Mouse (Mus musculus) hindbrain, embryonic 10.5 days (tissue): ENCODE measurements at regions not wholly inside any gene's neighbourhood (a gene's known extent, or its start where the extent isn't known, plus 50 kb on each side); places are given as distances from the start of the nearest gene placed in this dataset.
A peak's percentile ranks its signal among the peaks of the same experiment; 100 is the strongest.

Source experiments
- DNase-seq: peaks from one replicate; pipeline ENCODE4 v3.0.0-alpha.2; 2017; ENCODE audit warnings: low spot score
- H3K27ac ChIP-seq: fragments of 300-500 bp; sonication (generic); 2 replicates; pipeline ENCODE4 v1.5.1; 2016; ENCODE audit warnings: mild to moderate bottlenecking, moderate library complexity
- H3K27me3 ChIP-seq: fragments of 300-500 bp; sonication (generic); 2 replicates; pipeline ENCODE4 v1.6.1; 2016; ENCODE audit warnings: mild to moderate bottlenecking; ENCODE audit not compliant: poor library complexity, insufficient read depth, severe bottlenecking
- H3K36me3 ChIP-seq: fragments of 300-500 bp; sonication (generic); 2 replicates; pipeline ENCODE4 v1.6.1; 2016; ENCODE audit warnings: mild to moderate bottlenecking, moderate library complexity
- H3K4me1 ChIP-seq: fragments of 300-500 bp; sonication (generic); replicated peaks from 2 replicates; pipeline ENCODE4 v1.6.1; 2016; ENCODE audit warnings: mild to moderate bottlenecking
- H3K4me3 ChIP-seq: fragments of 300-500 bp; sonication (generic); 2 replicates; pipeline ENCODE4 v1.5.1; 2016; ENCODE audit warnings: mild to moderate bottlenecking, moderate library complexity
- H3K9me3 ChIP-seq: fragments of 300-500 bp; sonication (generic); 2 replicates; pipeline ENCODE4 v1.6.1; 2016; ENCODE audit warnings: mild to moderate bottlenecking, moderate library complexity
- WGBS: fragments of 180-500 bp; shearing (Covaris S2); methylation state at CpG from one replicate; pipeline ENCODE4 v1.1.7; 2016; 5-methylcytosine and 5-hydroxymethylcytosine counted together

DNA sequence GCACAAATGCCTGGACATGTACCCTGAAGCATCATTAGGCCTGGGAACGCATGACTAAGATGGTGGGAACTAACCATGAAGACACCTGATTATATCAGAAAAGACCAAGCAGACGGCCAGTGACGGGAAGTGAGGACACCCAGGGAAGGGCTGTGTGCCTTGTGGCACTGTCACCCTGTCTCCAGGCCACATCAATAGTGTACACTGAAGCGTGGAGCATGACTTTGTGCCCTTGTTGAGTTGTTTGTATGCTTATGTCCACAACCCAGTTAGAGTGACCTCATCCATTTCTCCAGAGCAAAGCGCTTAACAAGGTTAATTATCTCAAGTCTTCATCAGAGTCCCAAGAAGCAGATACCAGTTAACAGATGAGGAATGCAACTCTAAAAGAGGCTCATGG, 96.8 kb upstream of the Cdkn3 start:
- no peak overlapping the region for H3K4me3 ChIP-seq
- no peaks in the 10 kb centered on the region for H3K36me3 ChIP-seq
- peaks cover 67% of the 10 kb centered on the region for H3K27me3 ChIP-seq
- H3K9me3 ChIP-seq = no peaks in the 10 kb centered on the region
- H3K27ac ChIP-seq = no peak overlapping the region
- no peak for DNase-seq
- H3K4me1 ChIP-seq = peaks cover 23% of the 10 kb centered on the region
- WGBS = 77% methylated on average over 5 of the region's 5 CpGs

DNA sequence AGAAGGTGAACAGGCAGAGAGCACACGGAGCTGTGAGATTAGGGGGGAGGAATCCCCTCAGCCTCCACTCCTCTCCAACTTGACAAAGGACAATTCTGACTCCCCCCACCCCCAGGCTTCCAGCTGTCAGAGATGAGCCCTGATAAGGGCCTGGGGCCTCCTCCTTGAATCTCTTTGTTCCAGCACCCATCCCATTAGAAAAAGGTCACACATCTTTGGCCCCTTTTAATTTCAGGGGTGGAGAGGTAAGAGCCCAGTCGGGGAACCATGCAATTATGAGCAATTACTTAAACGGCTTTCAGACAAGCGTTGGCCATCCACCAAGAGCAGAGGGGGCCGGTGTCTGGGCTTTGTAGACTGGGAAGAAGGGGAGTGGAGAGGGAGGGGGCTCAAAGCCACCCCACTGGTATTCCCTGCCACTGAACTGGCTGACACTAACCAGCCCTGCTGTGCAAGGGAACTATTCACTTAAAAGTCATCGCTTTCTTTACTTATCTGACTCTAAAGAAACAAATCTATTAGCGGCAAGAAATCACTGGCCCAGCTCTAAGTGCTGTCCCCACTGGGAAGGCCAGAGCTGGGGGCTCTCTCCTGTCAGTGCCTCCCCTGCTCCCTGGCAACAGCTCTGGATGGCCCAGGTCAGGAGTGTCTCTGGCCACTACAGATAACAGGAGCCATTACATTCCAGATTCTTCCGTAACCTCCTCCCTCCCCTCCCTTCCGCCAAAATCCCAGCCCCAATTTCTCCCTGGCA, 98.4 kb upstream of the Cdkn3 start:
- H3K4me3 ChIP-seq = 0 out of 2 replicates have a peak overlapping the region, but pooled peaks have one; percentile 3
- peak overlapping the region; percentile 0; the same call in 1 of the 2 replicates for H3K27ac ChIP-seq
- WGBS = 4% methylated on average over 9 of the region's 9 CpGs
- DNase-seq = peak; percentile 30
- H3K27me3 ChIP-seq = peaks cover 66% of the 10 kb centered on the region
- H3K9me3 ChIP-seq = no peaks in the 10 kb centered on the region
- H3K36me3 ChIP-seq = no peaks in the 10 kb centered on the region
- H3K4me1 ChIP-seq = peaks cover 23% of the 10 kb centered on the region

DNA sequence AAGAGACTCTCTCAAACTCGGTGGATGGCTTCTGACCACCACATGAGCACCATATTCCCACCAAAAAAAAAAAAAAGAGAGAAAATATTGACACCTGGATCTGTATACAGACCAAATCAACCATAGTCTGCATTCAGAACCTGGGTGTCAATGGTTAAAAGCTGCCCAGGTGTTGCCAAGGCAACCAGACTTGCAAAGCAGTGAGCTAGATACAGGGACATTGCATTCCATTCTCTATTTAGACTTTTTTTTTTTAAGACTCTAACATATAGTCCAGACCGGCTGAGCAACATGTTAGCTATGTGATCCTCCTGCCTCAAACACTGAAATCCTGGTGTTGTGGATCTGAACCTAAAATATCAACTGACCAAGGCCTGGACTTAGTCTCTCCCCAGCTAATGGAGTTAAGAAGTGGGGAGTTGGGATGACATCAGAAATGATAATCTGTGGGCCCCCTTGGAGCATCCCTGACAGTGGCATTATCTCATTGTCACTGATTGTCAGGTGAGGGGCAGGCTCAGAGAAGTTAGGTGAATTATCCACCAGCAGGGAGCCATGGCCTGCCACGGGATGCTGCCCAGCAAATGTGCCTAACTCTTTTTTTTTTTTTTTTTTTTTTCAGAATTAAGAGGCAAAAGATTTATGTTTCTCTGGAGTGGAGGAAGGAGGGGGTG, 99.1 kb upstream of the Cdkn3 start:
- no peak for DNase-seq
- Histone ChIP-seq H3K4me1 (peaks cover 23% of the 10 kb centered on the region), H3K27me3 (peaks cover 70% of the 10 kb centered on the region)

DNA sequence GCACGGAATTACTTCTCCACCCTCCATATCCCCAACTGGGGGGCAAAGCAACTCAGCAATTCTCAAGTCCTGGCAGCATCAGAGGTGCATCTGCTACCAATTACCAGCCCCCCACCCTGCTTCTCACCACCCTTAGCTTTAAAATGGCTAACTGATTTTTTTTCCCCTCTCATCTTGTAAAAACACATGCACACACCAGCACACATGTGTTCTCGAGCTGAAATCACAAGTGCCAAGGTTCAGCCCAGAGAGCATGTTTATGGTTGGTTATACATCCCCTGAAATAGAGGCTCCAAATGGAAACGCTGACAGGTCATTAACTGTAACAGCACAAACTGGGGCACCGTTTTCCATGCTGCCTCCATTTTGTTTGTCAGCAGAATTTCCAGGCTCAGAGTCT, 101.0 kb upstream of the Cdkn3 start:
- no peaks in the 10 kb centered on the region for H3K9me3 ChIP-seq
- no peak overlapping the region for H3K4me3 ChIP-seq
- H3K27ac ChIP-seq = no peak overlapping the region
- H3K4me1 ChIP-seq = peaks cover 23% of the 10 kb centered on the region
- WGBS = 60% methylated on average over 4 of the region's 4 CpGs
- DNase-seq = no peak
- H3K36me3 ChIP-seq = no peaks in the 10 kb centered on the region
- peaks cover 71% of the 10 kb centered on the region for H3K27me3 ChIP-seq

More for the DNA sequence above, 99.1 kb upstream of the Cdkn3 start:
- Histone ChIP-seq H3K27ac (no peak overlapping the region), H3K36me3 (no peaks in the 10 kb centered on the region), H3K4me3 (no peak overlapping the region), H3K9me3 (no peaks in the 10 kb centered on the region)
- WGBS = 22% methylated on average over 3 of the region's 3 CpGs

DNA sequence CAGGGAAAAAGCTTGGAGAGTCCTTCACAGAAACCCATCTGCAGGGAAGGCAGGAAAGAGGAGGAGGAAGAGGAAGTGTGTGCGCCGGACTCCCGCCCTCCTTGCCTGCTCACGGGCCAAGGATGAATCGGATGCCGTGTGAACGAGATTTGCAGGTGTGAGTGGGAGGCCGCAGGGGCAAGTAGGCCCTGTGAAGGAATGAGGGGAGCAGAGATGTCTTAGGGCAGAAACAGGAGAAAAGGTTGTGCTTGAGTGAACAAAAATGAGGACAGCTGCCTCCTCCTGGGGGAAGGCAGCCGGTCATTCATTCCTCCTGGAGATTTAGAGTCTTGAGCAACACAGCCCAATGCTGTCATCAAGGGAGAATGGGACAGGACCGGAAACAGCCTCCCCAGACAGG, 104.1 kb upstream of the Cdkn3 start:
- peaks cover 2% of the 10 kb centered on the region for H3K4me1 ChIP-seq
- no peak overlapping the region for H3K27ac ChIP-seq
- no peak for DNase-seq
- peaks cover 73% of the 10 kb centered on the region for H3K27me3 ChIP-seq
- no peaks in the 10 kb centered on the region for H3K9me3 ChIP-seq
- H3K36me3 ChIP-seq = no peaks in the 10 kb centered on the region
- WGBS = 78% methylated on average over 10 of the region's 10 CpGs
- H3K4me3 ChIP-seq = no peak overlapping the region

DNA sequence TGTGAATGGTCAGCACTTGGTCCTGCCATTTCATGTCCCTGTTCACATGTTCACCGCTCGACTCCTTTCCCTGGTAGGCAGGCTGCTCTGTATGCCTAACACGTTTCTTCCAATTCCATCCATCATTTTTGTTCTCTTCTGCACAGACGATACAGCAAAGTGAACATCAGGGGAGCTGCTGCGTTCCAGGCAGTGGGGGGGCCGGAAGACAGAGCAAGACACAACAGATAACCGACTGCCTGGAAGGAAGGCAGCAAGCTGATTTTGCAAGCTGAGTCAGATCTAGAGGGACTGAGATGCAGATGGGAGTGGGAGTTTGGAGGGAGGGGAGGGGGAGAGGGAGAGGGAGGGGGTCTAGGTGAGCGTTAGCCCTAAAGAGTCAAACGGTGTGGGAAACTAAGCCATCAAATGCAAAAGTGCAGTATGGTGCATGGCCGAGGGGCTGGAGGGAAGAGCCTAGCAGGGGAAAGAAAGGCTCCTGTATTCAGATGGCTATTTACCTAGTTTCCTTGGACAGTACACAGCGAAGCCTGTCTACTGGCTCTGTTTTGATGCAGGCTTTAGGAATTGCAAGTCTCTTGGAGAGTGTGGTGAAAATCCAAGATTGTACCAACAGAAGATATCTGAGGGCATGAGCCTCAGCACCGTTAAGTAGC, 112.9 kb upstream of the Cdkn3 start:
- Histone ChIP-seq H3K27ac (no peak overlapping the region), H3K4me3 (no peak overlapping the region), H3K36me3 (no peaks in the 10 kb centered on the region), H3K27me3 (peaks cover 55% of the 10 kb centered on the region), H3K4me1 (peaks cover 8% of the 10 kb centered on the region; the same call in 1 of the 2 replicates), H3K9me3 (no peaks in the 10 kb centered on the region)
- no peak for DNase-seq
- WGBS = 69% methylated on average over 12 of the region's 12 CpGs

DNA sequence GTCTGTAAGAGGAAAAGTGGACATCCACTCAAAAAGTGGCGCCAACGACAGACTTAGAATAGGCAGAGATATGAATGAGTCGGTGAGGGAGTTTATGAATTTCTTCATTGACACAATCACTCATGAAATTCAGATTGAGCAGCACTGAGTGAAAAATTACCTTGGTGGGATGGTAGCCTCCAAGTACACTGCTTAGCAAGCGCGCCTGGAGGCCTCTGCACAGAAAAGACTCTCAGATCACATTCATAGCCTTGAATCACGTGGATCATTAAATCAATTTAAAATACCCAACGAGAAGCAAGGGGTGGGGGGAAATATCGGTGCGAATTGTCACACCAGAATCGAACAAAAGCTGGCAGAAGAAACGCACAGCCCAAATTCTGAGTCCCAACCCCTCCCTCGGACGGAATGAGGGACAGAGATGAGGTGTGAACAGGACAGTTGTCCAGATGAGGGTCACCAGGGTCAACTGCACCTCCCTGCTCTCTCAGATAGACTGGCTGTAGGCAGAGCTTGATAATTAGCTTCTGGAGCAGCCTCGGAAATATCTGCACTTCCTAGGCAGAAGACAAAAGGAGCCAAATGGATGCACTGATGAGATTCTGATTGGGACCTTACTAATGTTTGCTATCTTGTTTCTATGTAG, 113.5 kb upstream of the Cdkn3 start:
- Histone ChIP-seq H3K4me3 (no peak overlapping the region), H3K9me3 (no peaks in the 10 kb centered on the region), H3K4me1 (peaks cover 8% of the 10 kb centered on the region; the same call in 1 of the 2 replicates), H3K27me3 (peaks cover 59% of the 10 kb centered on the region), H3K36me3 (no peaks in the 10 kb centered on the region), H3K27ac (no peak overlapping the region)
- 85% methylated on average over 14 of the region's 14 CpGs for WGBS
- DNase-seq = no peak

DNA sequence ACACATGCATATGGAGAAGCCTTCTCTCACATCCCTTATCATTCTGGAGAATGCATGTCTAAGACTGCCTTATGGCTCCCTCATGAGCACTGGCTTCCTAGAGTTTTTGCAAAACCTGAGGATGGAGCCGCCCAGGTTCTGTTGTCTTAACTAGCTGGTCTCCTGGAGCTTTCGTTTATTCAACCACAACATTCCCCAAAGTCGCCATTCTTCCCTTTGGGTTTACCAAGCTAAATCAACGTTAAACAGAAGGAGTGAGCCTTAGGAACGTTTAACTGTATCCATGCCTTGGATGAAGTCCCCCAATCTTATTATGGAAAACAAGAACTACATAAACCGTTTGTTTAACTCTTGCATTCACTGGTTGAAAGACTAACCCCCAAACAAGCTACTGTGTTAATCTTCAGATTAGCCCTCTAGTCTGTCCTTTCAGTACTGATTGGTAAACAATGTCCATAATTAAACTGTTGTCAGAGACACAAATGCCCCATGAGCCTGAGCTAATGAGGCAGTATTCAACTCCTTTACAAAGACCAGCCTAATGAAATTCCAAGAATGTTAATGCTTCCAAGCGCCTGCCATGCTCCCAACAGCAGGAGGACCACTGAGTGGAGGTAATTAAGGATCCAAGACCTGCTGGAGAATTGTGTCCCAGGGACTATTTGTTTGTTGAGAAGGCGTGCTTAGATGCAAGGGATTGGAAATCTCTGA, 121.1 kb upstream of the Cdkn3 start:
- Histone ChIP-seq H3K9me3 (no peaks in the 10 kb centered on the region), H3K27ac (no peak overlapping the region), H3K4me3 (no peak overlapping the region), H3K27me3 (peaks cover 88% of the 10 kb centered on the region), H3K4me1 (peaks cover 19% of the 10 kb centered on the region), H3K36me3 (no peaks in the 10 kb centered on the region)
- 13% methylated on average over 8 of the region's 8 CpGs for WGBS
- no peak for DNase-seq

DNA sequence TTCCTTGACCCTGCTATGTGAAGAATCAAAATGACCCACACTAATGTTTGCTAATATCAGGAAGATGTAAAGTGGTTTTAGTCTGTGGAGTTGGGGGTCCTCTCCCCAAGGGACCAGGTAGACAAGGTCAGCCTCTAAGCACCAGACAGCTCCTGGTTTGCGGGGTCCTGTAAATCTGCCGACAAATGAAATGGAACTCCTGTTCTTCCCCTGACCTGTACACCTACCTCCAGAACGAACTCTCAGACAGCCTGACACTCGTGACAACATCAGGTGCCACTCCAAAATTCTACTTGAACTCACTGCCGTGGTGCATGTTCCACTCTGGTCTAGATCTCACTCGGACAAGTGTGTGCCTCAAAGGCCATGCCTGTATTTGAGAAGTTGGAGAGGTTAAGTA, 121.8 kb upstream of the Cdkn3 start:
- WGBS = 85% methylated on average over 6 of the region's 6 CpGs
- no peak for DNase-seq
- peaks cover 19% of the 10 kb centered on the region for H3K4me1 ChIP-seq
- no peak overlapping the region for H3K27ac ChIP-seq
- no peaks in the 10 kb centered on the region for H3K9me3 ChIP-seq
- H3K4me3 ChIP-seq = no peak overlapping the region
- H3K36me3 ChIP-seq = no peaks in the 10 kb centered on the region
- H3K27me3 ChIP-seq = peaks cover 89% of the 10 kb centered on the region

DNA sequence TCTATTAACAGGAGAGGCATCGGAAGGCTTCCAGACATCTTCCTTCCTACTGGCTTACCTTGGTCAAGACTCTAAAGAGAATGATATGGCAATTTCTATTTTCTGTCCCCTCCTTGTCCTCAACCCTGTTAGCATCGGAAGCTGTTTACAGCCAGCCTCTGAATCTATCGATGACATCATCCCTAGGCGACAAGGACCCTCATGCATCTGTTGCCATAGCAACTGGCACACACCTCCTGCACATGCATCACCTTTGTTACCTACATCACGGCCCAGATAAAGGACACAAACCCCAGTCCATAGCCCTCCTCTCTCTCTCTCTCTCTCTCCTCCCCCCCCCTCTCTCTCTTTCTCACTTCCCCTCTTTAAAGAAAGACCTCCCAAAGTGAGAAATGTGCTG, 123.1 kb upstream of the Cdkn3 start:
- H3K4me3 ChIP-seq = no peak overlapping the region
- H3K27me3 ChIP-seq = peaks cover 77% of the 10 kb centered on the region
- peaks cover 19% of the 10 kb centered on the region for H3K4me1 ChIP-seq
- H3K27ac ChIP-seq = no peak overlapping the region
- no peaks in the 10 kb centered on the region for H3K36me3 ChIP-seq
- no peak for DNase-seq
- no peaks in the 10 kb centered on the region for H3K9me3 ChIP-seq
- WGBS = 75% methylated on average over 5 of the region's 5 CpGs

DNA sequence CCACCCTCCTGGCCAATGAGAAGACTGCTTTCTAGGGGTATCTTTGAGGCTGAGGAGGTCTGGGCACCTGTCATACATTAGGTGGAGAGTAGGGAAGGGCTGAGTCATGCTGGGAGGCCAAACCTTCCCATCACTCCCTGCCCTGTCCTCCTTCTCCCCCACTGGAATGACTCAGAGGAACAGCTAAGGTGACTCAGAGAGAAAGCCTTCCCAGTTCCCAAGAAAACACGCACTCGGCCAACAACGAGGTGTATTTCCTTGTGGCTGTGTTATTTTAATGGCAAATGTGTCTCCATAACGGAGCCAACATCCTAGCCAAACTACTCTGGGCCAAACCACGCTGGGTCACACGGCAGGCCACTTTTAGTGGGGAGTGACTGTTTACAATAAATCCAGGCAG, 124.0 kb upstream of the Cdkn3 start:
- Histone ChIP-seq H3K36me3 (no peaks in the 10 kb centered on the region), H3K27me3 (peaks cover 70% of the 10 kb centered on the region), H3K27ac (peak overlapping the region; percentile 8; the same call in 1 of the 2 replicates), H3K4me3 (no peak overlapping the region), H3K9me3 (no peaks in the 10 kb centered on the region), H3K4me1 (peaks cover 19% of the 10 kb centered on the region)
- no peak for DNase-seq
- 92% methylated on average over 6 of the region's 6 CpGs for WGBS

DNA sequence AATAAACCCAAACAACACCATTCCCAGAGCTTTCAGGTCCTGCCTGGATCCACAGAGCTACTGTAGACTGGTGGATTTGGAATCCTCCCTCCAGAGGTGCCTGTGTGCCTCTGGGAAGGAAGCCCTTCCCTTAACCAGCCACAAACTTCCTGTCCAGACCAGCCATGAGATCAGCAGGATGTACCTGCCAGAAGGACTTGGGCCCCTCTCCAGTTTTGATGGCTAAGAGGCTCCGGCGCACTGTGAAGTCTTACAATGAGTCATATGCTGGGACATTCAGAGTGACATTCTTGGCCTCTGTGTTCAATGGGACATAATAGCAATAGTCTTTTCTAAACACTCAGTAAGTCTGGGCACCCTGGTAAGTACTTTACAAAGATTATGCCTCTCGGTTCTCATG, 125.0 kb upstream of the Cdkn3 start:
- Histone ChIP-seq H3K9me3 (no peaks in the 10 kb centered on the region), H3K27me3 (peaks cover 59% of the 10 kb centered on the region), H3K27ac (no peak overlapping the region), H3K36me3 (no peaks in the 10 kb centered on the region), H3K4me3 (no peak overlapping the region), H3K4me1 (peaks cover 17% of the 10 kb centered on the region)
- WGBS = 92% methylated on average over 3 of the region's 3 CpGs
- no peak for DNase-seq
